Mouse (Mus musculus) embryo, embryonic 10 days (tissue): ENCODE measurements around the gene Pmm1.
A peak's percentile ranks its signal among the peaks of the same experiment; 100 is the strongest.

Experiments
- DNase-seq: peaks from one replicate; pipeline ENCODE4 v3.0.0-alpha.2; 2015; ENCODE audit warnings: low spot score

The Pmm1 gene

DNA sequence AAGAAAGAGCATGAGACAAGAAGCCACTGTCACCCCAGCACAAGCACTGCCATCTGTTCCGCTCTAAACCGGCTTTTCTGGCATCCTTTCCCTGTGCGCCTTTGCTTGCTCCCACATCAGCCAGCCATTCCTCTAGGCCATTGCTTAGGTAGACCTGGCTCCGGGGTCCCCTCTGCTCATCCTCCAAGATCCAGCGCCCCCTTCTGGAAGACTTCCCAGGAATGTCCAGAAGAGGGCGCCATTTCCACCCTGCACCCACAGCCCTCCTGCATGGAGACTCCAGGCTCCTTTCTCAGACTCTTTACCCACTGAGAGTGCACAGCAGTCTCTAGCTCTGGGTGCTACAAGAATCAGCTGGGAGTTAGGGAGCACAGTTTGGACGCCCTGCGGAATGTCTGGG is 4.3 kb downstream of the Pmm1 start:
- DNase-seq, result peak; percentile 39

DNA sequence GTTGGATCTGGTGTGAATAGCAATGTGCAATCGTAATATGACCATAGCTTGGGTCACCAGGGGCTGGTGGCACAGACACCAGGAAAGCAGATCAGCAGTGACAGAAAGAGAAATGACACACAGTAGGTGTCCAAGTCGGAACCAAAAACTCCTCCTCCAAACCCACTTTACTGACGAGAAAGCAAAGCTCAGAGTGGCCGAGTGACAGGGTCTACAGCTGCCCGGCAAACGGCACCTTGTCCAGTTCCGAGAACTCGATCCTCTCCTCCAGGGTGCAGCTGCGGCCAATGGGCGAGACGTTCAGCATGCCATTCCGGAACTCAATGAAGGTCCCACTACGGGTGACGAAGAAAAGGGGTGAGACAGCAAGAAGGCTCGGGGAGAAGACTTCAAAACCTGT is 5.3 kb downstream of the Pmm1 start:
- no peak for DNase-seq

DNA sequence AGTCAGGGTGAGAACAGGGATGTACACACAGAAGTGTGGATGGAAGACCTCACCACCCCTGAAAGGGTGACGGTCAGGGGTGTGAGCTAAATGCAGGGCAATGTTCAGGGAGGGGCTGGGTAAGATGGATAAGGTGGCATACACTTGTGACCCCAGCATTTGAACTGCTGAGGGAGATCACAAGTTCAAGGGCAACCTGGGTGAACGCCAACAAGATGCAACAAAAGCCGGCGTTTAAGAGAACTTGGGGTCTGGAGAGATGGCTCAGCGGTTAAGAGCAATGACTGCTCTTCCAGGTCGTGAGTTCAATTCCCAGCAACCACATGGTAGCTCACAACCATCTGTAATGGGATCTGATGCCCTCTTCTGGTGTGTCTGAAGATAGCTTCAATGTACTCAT is 6.0 kb downstream of the Pmm1 start:
- no peak for DNase-seq

DNA sequence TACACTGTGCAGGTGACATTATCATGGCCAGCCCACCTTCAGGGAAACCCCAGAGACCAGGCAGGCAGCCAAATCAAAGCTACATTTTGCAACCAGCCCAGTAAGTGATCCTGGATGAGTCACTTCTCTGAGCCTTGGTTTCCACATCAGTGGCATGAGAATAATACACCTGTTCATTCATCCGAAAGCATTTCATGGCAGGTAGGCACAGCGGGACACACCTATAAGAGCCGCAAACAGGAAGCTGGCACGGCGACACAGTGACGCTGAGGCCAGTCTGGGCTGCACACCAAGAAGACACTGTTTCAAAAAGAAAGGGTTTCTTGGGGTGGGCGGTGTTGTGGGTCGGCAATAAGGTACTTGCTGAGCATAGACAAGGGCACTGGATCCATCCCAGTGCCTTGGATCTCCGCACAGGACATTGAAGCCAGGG is 6.6 kb downstream of the Pmm1 start:
- DNase-seq, result no peak

DNA sequence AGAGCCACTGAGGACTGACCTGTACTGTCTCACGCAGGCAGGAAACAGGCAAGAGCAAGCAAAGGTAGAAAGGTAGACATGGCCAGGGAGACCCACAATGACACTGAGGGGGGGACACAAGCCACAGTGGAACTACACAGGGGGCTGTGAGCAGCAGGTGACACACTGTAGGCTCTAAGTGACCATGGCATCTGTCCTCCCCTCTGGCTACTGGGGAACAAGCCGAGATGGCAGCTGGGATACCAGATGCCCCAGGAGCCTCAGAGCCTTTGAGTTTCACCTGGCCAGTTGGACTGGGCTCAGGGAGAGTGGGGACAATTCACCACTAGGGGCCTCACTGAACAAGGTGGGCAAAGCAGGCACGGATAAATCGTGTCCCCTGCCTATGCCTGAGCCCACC is 8.4 kb downstream of the Pmm1 start:
- no peak for DNase-seq

DNA sequence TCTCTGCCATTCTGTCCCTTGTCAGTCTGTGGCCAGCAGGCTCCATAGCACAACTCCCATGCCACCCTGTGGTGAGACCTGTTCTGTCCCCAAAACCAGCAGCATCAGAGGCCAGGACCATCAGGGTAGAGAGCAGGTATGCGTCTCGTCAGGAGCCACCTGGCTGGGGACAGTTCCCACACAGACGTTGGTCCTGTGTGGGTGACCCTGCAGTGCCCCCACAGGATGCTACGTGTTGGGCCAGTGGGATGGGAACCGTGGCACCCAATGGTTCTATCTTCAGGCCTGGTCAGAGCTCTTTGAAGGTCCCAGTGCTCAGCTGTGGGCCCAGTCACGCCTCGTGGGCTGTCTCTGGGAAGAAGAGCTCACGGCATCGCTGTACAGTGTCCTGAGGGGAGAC is 9.6 kb downstream of the Pmm1 start:
- no peak for DNase-seq

- no peak for DNase-seq
Measured at GRCm38 (mm10) chr15:81950716-81951115, 10.0 kb downstream of the Pmm1 start.

- DNase-seq, result no peak
Measured at GRCm38 (mm10) chr15:81949476-81950131, 11.1 kb downstream of the Pmm1 start.

DNA sequence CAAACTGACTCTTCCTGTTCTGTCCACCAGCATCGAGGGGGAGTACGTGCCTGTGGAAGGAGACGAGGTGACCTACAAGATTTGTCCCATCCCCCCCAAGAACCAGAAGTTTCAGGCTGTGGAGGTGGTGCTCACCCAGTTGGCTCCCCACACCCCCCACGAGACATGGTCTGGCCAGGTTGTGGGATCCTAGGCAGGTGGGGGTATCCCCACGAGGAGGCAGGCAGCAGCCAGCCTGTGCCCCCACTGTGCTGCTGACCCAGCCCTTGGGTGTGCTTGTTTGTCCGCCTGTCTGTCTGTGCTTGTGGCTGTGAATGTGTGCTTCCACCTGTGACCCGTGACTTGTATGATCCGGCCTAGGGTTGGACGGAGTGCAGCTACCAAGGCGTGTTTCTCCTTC is 11.7 kb downstream of the Pmm1 start:
- no peak for DNase-seq

DNA sequence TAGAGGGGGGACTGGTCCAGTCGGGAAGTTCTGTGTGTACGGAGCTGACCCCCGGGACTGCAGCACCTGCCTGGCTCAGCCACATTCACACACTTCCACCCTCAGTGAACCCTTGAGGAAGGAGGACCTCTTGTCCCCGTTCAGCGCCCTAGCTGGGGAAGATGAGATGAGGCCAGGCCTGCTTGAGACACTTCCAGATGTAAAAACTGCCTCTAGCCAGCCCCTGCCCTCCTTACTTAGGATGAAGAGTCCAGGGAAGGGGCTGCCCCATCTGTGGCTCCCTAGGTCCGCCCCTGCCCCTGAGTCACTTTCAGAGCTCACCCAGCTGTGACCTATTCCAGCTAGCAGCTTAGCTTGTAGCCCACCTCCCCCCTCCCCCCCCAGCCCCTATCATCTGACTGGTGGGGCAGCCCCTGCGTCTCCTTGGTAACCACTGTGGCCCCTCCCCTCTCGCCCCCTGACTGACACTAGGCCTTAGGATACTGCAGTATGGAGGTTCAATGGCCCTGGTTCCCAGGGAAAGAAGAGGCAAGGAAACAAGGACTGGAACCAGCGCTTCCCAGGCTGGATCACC is 17.5 kb downstream of the Pmm1 start:
- peak; percentile 82 for DNase-seq

DNA sequence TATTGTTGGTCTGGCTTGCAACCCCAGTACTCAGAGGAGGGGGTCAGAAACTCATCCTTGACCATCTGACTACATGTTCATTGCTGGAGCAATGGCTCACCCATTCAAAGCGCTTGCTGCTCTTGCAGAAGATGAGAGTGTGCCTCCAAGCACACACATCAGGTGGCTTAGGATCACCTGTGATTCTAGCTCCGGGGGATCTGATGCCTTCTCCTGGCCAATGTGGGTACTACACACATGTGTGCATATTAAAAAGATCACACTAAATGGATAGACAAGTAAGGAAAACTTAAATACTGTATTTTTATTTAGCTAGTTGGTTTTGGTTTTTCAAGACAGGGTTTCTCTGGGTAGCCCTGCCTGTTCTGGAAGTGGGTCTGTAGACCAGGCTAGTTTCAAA is 19.7 kb downstream of the Pmm1 start:
- no peak for DNase-seq

GRCm38 (mm10) chr15:81940219-81940618 is 20.5 kb downstream of the Pmm1 start:
- DNase-seq, result no peak

- no peak for DNase-seq
Measured at GRCm38 (mm10) chr15:81939774-81940173, 21.0 kb downstream of the Pmm1 start.

DNA sequence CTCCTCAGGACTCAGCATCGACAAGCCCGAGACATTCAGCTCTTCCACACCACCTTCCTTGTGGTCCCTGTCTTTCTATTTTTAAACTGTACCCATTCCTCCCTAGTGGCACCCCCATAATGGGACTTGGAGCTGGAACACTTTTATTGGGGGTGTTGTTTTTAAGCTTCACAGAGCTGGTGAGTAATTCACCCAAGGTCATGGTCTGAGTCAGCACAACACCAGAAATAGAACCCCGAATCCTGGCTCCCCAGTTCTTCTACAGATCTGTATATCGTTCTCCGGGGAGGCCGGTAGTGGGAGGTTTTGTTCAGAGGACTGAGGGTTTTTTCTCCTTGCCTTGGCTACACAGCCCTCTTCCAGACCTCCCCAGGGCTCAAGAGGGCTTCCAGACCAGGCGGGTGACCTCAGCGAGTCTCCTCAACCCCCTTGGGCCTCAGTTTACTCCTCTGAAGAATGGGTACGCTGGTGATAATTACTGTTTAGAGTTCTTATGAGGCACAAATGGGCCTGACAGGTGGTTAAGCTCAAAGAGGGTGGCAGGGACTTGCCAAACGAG is 21.5 kb downstream of the Pmm1 start:
- no peak for DNase-seq

DNA sequence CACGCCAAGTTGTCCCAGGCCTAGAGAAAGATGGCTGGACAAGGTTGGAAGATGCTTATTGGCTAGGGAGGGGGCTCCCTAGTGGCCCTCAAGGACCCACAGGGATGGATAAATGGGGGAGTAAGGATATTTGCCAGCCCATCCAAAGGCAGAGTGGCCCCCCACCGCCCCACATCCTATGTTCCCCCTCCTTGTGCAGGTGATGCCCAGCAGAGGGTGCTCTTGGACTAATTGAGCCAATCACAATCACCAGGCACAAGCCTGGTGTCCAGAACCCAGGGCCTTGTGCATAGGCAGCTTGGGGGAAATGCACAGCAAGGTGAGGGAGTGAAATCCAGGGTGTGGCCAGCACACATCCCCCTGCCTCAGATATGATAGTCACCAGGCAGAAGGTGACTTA is 22.5 kb downstream of the Pmm1 start:
- peak; percentile 77 for DNase-seq

DNA sequence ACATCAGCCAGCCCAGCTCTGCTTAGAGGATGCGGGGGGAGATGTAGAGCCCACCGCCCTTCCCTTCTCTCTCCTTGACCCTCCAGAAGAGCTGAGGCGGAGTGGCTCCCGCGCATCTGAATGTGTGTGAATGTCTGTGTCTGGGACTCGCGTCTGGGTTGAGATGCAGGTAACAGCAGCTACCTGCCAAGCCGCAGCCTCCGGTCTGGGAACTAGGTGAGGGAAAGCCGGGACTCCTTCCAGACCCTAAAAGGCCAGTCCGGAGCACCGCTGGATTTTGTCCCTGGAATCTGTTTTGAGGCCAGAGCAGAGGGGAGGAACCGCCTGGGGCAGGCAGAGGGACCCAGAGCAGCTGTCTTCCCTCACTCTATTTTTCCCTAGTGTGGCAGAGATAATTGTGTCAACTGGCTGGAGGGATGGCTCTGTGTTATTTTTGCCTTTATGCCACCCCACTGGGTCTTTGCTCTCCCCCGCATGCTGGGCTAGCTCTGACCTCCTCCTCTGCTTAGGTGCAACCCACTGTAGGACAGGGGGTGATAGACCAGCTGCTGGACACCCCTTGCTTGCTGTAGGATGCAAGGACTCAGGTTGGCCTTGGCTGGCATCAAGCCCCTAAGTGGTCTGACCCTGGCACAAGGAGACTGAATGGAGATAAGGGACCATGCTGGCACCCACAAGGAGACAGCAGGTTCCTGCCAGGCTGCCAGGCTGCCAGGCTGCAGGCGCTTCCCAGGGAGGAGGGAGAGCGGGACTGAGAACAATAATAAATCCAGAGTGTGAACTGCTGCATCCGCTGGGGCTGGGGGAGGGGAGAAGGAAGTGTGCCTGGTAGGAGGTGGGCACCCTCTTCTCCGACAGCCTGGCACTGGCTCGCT is 23.4 kb downstream of the Pmm1 start:
- DNase-seq, result peak; percentile 44

GRCm38 (mm10) chr15:81936679-81937078 is 24.1 kb downstream of the Pmm1 start, which contains the start of gene Csdc2:
Gene Csdc2 (plus strand): TSS chr15:81936759.
- peak; percentile 81 for DNase-seq

DNA sequence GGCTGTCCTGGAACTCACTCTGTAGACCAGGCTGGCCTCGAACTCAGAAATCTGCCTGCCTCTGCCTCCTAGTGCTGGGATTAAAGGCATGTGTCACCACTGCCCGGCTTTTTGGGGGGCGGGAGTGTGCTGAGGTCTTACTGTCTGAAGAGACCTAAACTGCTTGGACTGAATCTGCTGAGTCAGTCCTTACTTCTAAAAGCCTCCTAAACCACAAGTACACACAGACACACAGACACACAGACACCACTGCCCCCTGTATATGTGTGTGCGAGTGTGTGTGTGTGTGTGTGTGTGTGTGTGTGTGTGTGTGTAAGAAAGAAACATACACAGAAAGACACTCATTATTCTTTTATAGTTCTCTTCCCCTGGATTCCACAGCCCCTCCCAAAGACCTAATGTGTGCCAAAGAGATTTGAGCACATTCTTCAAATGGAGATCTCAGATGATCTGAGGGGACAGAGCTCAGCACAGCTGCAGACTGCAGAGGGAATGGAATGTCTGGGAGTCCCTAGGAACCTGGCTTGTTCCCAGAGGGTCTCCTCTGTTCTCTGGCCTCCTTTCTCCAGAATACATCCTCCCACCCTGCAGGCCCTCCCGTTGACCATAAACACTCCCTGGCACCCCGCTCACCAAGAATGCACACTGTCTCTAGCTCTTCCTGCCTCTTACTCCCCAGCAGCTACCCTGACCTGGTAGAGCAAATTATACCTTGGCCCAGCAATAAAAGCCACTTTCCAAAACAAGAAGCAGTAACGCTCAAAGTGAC is 24.7 kb downstream of the Pmm1 start:
- no peak for DNase-seq

DNA sequence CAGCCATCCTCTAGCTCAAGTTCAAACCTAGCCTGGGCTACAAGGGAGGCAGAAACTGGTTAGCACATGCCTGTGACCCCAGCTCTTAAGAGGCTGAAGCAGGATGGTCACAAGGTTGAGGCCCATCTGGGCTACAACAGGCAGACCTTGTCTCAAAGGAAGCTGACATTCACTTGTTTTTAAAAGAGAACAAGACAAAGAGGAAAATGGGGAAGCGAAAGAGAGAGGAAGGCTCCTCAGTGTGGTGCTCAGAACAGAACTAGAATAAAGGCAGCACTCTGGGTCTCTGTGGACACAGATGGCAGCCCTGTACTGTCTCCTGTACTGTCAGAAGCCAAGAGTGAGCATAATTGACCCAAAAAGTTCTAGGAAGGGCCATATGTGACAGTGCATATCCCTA is 26.7 kb downstream of the Pmm1 start:
- no peak for DNase-seq

DNA sequence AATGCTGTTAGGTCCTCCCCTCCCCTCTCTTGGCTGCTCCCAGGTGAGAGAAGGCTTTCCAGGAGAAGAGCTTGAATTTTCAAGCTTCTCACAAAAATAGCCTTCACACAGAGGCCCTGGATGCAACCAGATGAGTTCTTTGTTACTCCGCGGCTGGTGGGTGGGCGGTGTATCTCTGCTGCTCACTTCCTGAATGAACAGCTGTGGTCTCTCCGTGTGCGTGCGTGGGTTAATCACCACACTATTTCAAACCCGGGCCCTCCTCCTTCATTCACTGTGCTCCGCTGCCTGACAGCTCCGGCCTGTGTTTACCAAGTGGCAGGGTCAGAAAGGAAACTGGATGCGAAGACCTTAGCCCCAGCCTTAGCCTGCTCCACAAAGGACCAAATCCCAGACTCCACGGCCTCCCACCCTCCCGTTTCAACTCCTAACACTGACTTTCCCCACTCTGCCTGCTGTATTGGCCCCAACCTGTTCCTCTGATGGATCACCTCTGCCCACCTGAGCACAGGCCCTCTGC is 27.7 kb downstream of the Pmm1 start:
- DNase-seq, result no peak

GRCm38 (mm10) chr15:81928277-81928676 is 32.5 kb downstream of the Pmm1 start:
- no peak for DNase-seq

GRCm38 (mm10) chr15:81927741-81928140 is 33.0 kb downstream of the Pmm1 start:
- no peak for DNase-seq
